ENCODE assay signal across 12 mouse cellular contexts in the genomic region with DNA sequence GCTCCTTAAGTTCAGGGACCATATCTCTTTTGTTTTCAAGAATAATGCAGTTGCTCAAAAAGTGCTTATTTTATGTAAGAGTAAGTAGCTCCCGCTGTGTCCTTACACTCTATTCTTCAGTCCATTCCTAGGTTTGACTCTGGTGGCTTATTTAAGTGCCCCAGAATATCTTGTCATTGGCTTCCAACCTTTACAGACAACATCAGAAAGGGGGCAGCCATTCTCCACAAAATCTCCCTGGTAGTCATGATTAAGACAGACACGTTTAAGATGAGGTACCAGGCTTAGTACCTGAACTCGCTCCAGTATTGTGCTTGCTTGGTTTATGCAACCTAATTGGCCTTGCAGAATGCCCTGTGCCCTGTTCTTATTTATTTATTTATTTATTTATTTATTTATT.
DNase-seq lines count a peak whose midpoint lies in the region; ATAC-seq and TF ChIP-seq lines count a peak whose summit lies in the region.
"Had no signal": no experiment of that assay in that cellular context is flagged by ENCODE, and none has a peak within 500 bp of the region (broad histone marks: within the 10 kb centered on the region; RNA-seq: fewer than 3 reads in every experiment).

No protein-coding gene starts in this region.

- no peak overlapping the region for H3K9ac ChIP-seq in heart, embryonic 11.5 days (ENCODE audit: low read depth, low read length)
- H3K9ac ChIP-seq in forebrain, embryonic 16.5 days (replicated peaks; ENCODE audit: low read depth, low read length) = peak overlapping the region; percentile 95
- no peak overlapping the region for H3K9ac ChIP-seq in midbrain, postnatal 0 days (replicated peaks; ENCODE audit: low read length, poor library complexity, severe bottlenecking)
- H3K9ac ChIP-seq: embryonic facial prominence, embryonic 12.5 days had no signal

- intact Hi-C loops in left cerebral cortex, postnatal 14 days (cut with DNase I) = no loop called here
- intact Hi-C loops in left cerebral cortex, postnatal 10 days (cut with DNase I) = loop anchor here (5.0 kb wide), 3 partner anchors 115 to 275 kb away; no protein-coding TSS in a partner anchor

- ATAC-seq in heart, embryonic 11.5 days (replicated peaks; ENCODE audit: insufficient number of reproducible peaks, low FRiP score, low TSS enrichment) = no peak
- no peak for ATAC-seq in forebrain, embryonic 16.5 days
- ATAC-seq in midbrain, postnatal 0 days (ENCODE audit: low FRiP score) = no peak
- no peak for ATAC-seq in granulocyte monocyte progenitor cell, adult 5-6 weeks (replicated peaks; ENCODE audit: poor library complexity, severe bottlenecking)

- no peak overlapping the region for H3K4me2 ChIP-seq in heart, embryonic 11.5 days
- H3K4me2 ChIP-seq in forebrain, embryonic 16.5 days (ENCODE audit: low read length) = peak overlapping the region; percentile 81
- H3K4me2 ChIP-seq in midbrain, postnatal 0 days (ENCODE audit: low read depth, low read length, poor library complexity, severe bottlenecking) = peak overlapping the region; percentile 79
- H3K4me2 ChIP-seq: embryonic facial prominence, embryonic 12.5 days had no signal

- 62% methylated on average over 3 of the region's 3 CpGs for WGBS in heart, embryonic 11.5 days (ENCODE audit: insufficient replicate concordance)
- 47% methylated on average over 3 of the region's 3 CpGs for WGBS in forebrain, embryonic 16.5 days
- WGBS in midbrain, postnatal 0 days = 41% methylated on average over 3 of the region's 3 CpGs

- no peaks in the 10 kb centered on the region for H3K9me3 ChIP-seq in heart, embryonic 11.5 days (replicated peaks; ENCODE audit: control insufficient read depth, low read length)
- no peaks in the 10 kb centered on the region for H3K9me3 ChIP-seq in forebrain, embryonic 16.5 days (ENCODE audit: control insufficient read depth, low read length)
- no peaks in the 10 kb centered on the region for H3K9me3 ChIP-seq in midbrain, postnatal 0 days (ENCODE audit: low read length)
- H3K9me3 ChIP-seq: embryonic facial prominence, embryonic 12.5 days had no signal

- H3K27me3 ChIP-seq in heart, embryonic 11.5 days (ENCODE audit: control insufficient read depth, insufficient read depth, low read length) = peaks cover 7% of the 10 kb centered on the region
- no peaks in the 10 kb centered on the region for H3K27me3 ChIP-seq in forebrain, embryonic 16.5 days (replicated peaks; ENCODE audit: control insufficient read depth, insufficient read depth, low read length)
- no peaks in the 10 kb centered on the region for H3K27me3 ChIP-seq in midbrain, postnatal 0 days (ENCODE audit: insufficient read depth, low read length)
- H3K27me3 ChIP-seq: embryonic facial prominence, embryonic 12.5 days had no signal

- peak; percentile 69 for TF ChIP-seq CTCF in midbrain, postnatal 0 days (IDR thresholded peaks at IDR 0.05)

- H3K4me3 ChIP-seq in heart, embryonic 11.5 days (ENCODE audit: low read depth, low read length) = no peak overlapping the region
- peak overlapping the region; percentile 83 for H3K4me3 ChIP-seq in forebrain, embryonic 16.5 days (replicated peaks; ENCODE audit: low read length)
- peak overlapping the region; percentile 85; the same call in 1 of the 2 replicates for H3K4me3 ChIP-seq in midbrain, postnatal 0 days (ENCODE audit: low read depth, low read length)
- H3K4me3 ChIP-seq: embryonic facial prominence, embryonic 12.5 days had no signal

- no peak overlapping the region for H3K27ac ChIP-seq in heart, embryonic 11.5 days (ENCODE audit: low read depth, low read length)
- H3K27ac ChIP-seq in forebrain, embryonic 16.5 days (ENCODE audit: low read length) = no peak overlapping the region
- H3K27ac ChIP-seq in midbrain, postnatal 0 days (ENCODE audit: low read depth, low read length) = no peak overlapping the region
- H3K27ac ChIP-seq: embryonic facial prominence, embryonic 12.5 days had no signal

- peaks cover 12% of the 10 kb centered on the region for H3K4me1 ChIP-seq in heart, embryonic 11.5 days (ENCODE audit: control insufficient read depth, insufficient read depth, low read length)
- H3K4me1 ChIP-seq in forebrain, embryonic 16.5 days (replicated peaks; ENCODE audit: control insufficient read depth, insufficient read depth, low read length) = peaks cover 38% of the 10 kb centered on the region
- H3K4me1 ChIP-seq in midbrain, postnatal 0 days (ENCODE audit: insufficient read depth, low read length) = peaks cover 8% of the 10 kb centered on the region; the same call in 1 of the 2 replicates

- no peaks in the 10 kb centered on the region for H3K36me3 ChIP-seq in heart, embryonic 11.5 days (ENCODE audit: control insufficient read depth, insufficient read depth, low read length)
- no peaks in the 10 kb centered on the region for H3K36me3 ChIP-seq in forebrain, embryonic 16.5 days (ENCODE audit: control insufficient read depth, insufficient read depth)
- no peaks in the 10 kb centered on the region for H3K36me3 ChIP-seq in midbrain, postnatal 0 days (ENCODE audit: insufficient read depth, low read length)
- H3K36me3 ChIP-seq: embryonic facial prominence, embryonic 12.5 days had no signal

- peak; percentile 76 for DNase-seq in heart, adult 11 months
- DNase-seq in left cerebral cortex, postnatal 14 days (ENCODE audit: low spot score in 2 of 2) = peak; percentile 23 to 43
- no peak for DNase-seq in left cerebral cortex, postnatal 10 days (ENCODE audit: extremely low spot score in 1 of 2, low spot score in 2 of 2)
- DNase-seq in midbrain, postnatal 0 days (ENCODE audit: low spot score) = peak; percentile 63
- DNase-seq in frontal cortex, postnatal 14 days (ENCODE audit: low spot score in 2 of 2) = no peak
- DNase-seq: adrenal gland, postnatal 36 days; gastrocnemius, postnatal 25 days; liver had no signal

Comparison
In these comparisons a context has a peak if more than half of its experiments do, and no peak if none do; other contexts are left out.
1. DNase-seq: peak in heart, adult 11 months (single experiment), left cerebral cortex, postnatal 14 days (2 of 2) and midbrain, postnatal 0 days (single experiment); none in left cerebral cortex, postnatal 10 days (0 of 2) and frontal cortex, postnatal 14 days (0 of 2).